Mouse (Mus musculus) kidney, adult 10 weeks (tissue): ENCODE measurements around the gene Itgb2. TPM values are rescaled to one million over a fixed set of nuclear protein-coding genes. Genes with fewer than 3 reads are reported as not detected.

ENCODE experiments used
- polyA plus RNA-seq: library from polyadenylated mRNA; stranded (reverse); fragments of 350-450 nt; fragmentation: Illumina TruSeq; extraction: RNeasy Lipid Tissue Mini Kit (QIAGEN cat#74804); gene quantifications from one replicate; pipeline ENCODE4 v1.2.3, GENCODE M21; 2014; ENCODE audit warnings: low read depth, low replicate concordance

Itgb2 gene
- polyA plus RNA-seq: 0.28 TPM

GRCm38 (mm10) chr10:77530140-77530539 lies at the start of gene Itgb2:
Gene Itgb2, plus strand, starts transcription at chr10:77530252.

GRCm38 (mm10) chr10:77515385-77516348 lies 14.4 kb upstream of the Itgb2 start, which contains the start of gene Fam207a:
Gene Fam207a, minus strand, starts transcription at chr10:77515785.

GRCm38 (mm10) chr10:77581408-77582284 lies 51.6 kb downstream of the Itgb2 start, which contains the start of gene Pttg1ip:
Gene Pttg1ip, plus strand, starts transcription at chr10:77581720.

GRCm38 (mm10) chr10:77605908-77606826 lies 76.1 kb downstream of the Itgb2 start, which contains the start of the genes Sumo3 and Gm49325:
Gene Sumo3, plus strand, starts transcription at chr10:77606097.
Gene Gm49325, plus strand, starts transcription at chr10:77606197.

Other genes with a start within 250 kb of the Itgb2 start
- 4.1 TPM for gene Adarb1, start 112.0 kb upstream of the Itgb2 start, polyA plus RNA-seq
- gene Fam207a, start 14.5 kb upstream of the Itgb2 start, polyA plus RNA-seq: 1.1 TPM
- gene Pttg1ip, start 51.5 kb downstream of the Itgb2 start, polyA plus RNA-seq: 229 TPM
- 77.9 TPM for gene Sumo3, start 75.8 kb downstream of the Itgb2 start, polyA plus RNA-seq
- not detected for gene Gm49325, start 75.9 kb downstream of the Itgb2 start, polyA plus RNA-seq
- 6.5 TPM for gene Ube2g2, start 92.0 kb downstream of the Itgb2 start, polyA plus RNA-seq
- gene Tspear, start 156.3 kb downstream of the Itgb2 start, polyA plus RNA-seq: not detected
- not detected for gene Gm19402, start 160.5 kb downstream of the Itgb2 start, polyA plus RNA-seq
- gene Gm9508, start 167.0 kb downstream of the Itgb2 start, polyA plus RNA-seq: not detected
- gene Gm10272, start 176.4 kb downstream of the Itgb2 start, polyA plus RNA-seq: not detected
- gene Gm10024, start 181.2 kb downstream of the Itgb2 start, polyA plus RNA-seq: not detected
- gene Gm10142, start 185.6 kb downstream of the Itgb2 start, polyA plus RNA-seq: not detected
- gene Krtap12-1, start 190.3 kb downstream of the Itgb2 start, polyA plus RNA-seq: not detected
- gene Gm10100, start 196.2 kb downstream of the Itgb2 start, polyA plus RNA-seq: not detected
- not detected for gene Gm18596, start 212.4 kb downstream of the Itgb2 start, polyA plus RNA-seq
- gene Gm9736, start 221.1 kb downstream of the Itgb2 start, polyA plus RNA-seq: not detected
- gene Gm3233, start 229.4 kb downstream of the Itgb2 start, polyA plus RNA-seq: not detected
- not detected for gene Gm3238, start 241.1 kb downstream of the Itgb2 start, polyA plus RNA-seq
- gene Gm7138, start 246.7 kb downstream of the Itgb2 start, polyA plus RNA-seq: not detected